Mouse (Mus musculus) T-cell, adult 66 days (primary cell): ENCODE measurements around the gene Fam81b. TPM values are rescaled to one million over a fixed set of nuclear protein-coding genes. Genes with fewer than 3 reads are reported as not detected.

ENCODE experiments used
- total RNA-seq, 2 experiments: library from RNA; stranded (reverse); gene quantifications; 3 replicates in 1 of 2; 4 replicates in 1 of 2; pipeline ENCODE4 v1.2.4; 2023

Gene Fam81b
- not detected for total RNA-seq

DNA sequence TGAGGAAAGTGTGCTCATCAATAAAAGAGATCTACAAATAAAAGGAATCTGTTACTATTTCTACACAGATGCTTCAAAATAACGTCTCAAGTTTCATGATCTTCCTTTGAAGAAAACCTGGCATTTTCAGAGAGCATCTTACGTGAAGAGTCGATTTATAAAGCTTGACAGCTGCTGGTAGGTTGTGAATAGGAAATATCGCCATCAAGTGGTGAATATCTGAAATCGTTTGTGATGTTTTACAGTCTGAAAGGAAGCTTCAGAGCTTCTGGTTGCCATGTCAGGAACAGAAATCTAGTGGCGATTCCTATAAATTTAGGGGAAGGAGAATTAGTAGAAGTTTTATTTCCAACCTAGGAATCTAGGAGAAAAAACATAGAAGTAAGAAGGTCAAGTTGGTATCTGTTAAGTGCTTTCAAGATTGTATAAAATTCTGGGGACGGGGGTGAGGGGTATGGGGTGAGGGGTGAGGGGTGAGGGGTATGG lies at the start of gene Fam81b:
Fam81b (minus strand) TSS at position 436 of the 486 bp plus-strand sequence.

Other genes with a start within 250 kb of the Fam81b start
- not detected for gene Gpr150, start 248.1 kb downstream of the Fam81b start, total RNA-seq
- gene Arsk, start 206.4 kb downstream of the Fam81b start, total RNA-seq, result 1 to 10 TPM; 7.4 to 8.9 TPM
- 10 to 100 TPM; 36.5 to 37.7 TPM for gene Ttc37, start 206.3 kb downstream of the Fam81b start, total RNA-seq
- 1 to 10 TPM; 1.8 to 2.2 TPM for gene Mctp1, start 79.5 kb upstream of the Fam81b start, total RNA-seq